Mouse (Mus musculus): Measurements from ENCODE around the gene Hyls1.

GRCm38 (mm10) chr9:35522241-35522640 is 48.0 kb downstream of the Hyls1 start:
- TF ChIP-seq CTCF (IDR thresholded peaks at IDR 0.05; ENCODE audit: low read depth, low read length) (no peak), EP300 (IDR thresholded peaks at IDR 0.05; ENCODE audit: insufficient read depth, low read depth, low read length) (no peak), POLR2A (IDR thresholded peaks at IDR 0.05; ENCODE audit: insufficient read depth, low read length) (no peak)

Data from ES-Bruce4 (cell line).